14 mouse cellular contexts compared by ENCODE assay signal in the genomic region with DNA sequence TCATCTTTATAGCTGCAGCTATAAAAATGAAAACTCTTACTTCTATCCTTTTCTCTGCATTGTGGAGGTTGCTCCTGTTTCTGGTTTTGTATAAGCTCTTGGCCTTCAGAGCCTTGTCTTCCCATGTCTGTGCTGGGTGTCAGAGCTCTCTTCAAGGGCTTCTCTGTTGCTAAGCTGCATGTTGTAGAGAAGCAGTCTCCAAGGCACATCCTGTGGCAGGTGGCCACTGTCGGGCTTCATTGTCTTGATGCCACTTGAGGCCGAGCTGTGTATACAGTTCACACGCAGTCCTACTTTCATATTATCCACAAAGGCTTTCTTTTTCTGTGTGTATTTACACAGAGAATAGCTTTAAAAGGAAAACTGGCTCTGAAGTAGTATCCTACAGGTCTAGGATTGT.
A peak's percentile ranks its signal among the peaks of the same experiment; 100 is the strongest.
DNase-seq lines count a peak whose midpoint lies in the region; ATAC-seq lines count a peak whose summit lies in the region.
"Had no signal": no experiment of that assay in that cellular context is flagged by ENCODE, and none has a peak within 500 bp of the region (broad histone marks: within the 10 kb centered on the region; RNA-seq: fewer than 3 reads in every experiment).

No protein-coding gene starts in this region.

- H3K4me3 ChIP-seq in heart, embryonic 11.5 days (ENCODE audit: low read depth, low read length): no peak overlapping the region
- H3K4me3 ChIP-seq in heart, embryonic 12.5 days: no peak overlapping the region
- H3K4me3 ChIP-seq in hindbrain, embryonic 11.5 days (ENCODE audit: low read depth, low read length): no peak overlapping the region
- H3K4me3 ChIP-seq in midbrain, embryonic 15.5 days: no peak overlapping the region
- H3K4me3 ChIP-seq: embryonic facial prominence, embryonic 13.5 days had no signal

- peak; percentile 34 to 49 for DNase-seq in cerebellum, adult 18-20 months
- DNase-seq in cerebellum, adult 11-12 months: no peak
- peak; percentile 24 for DNase-seq in hindbrain, embryonic 11.5 days (ENCODE audit: low spot score)
- no peak for DNase-seq in spleen, postnatal 36 days (ENCODE audit: low spot score in 2 of 2)
- no peak for DNase-seq in Muller cell, postnatal 12 days (ENCODE audit: inconsistent ontology term)
- DNase-seq: adrenal gland, adult 2 months; forebrain, postnatal 0 days; gastrocnemius, postnatal 36 days; thymus, postnatal 4 days had no signal

- H3K9ac ChIP-seq in heart, embryonic 11.5 days (ENCODE audit: low read depth, low read length): no peak overlapping the region
- H3K9ac ChIP-seq in heart, embryonic 12.5 days: no peak overlapping the region
- no peak overlapping the region for H3K9ac ChIP-seq in hindbrain, embryonic 11.5 days (ENCODE audit: low read depth, low read length)
- no peak overlapping the region for H3K9ac ChIP-seq in midbrain, embryonic 15.5 days
- H3K9ac ChIP-seq: embryonic facial prominence, embryonic 13.5 days; forebrain, postnatal 0 days had no signal

- WGBS in heart, embryonic 11.5 days (ENCODE audit: insufficient replicate concordance): 72% methylated on average over 3 of the region's 3 CpGs
- 70% methylated on average over 3 of the region's 3 CpGs for WGBS in heart, embryonic 12.5 days
- WGBS in hindbrain, embryonic 11.5 days: 59% methylated on average over 3 of the region's 3 CpGs
- 10% methylated on average over 3 of the region's 3 CpGs for WGBS in midbrain, embryonic 15.5 days

- ATAC-seq in heart, embryonic 11.5 days (replicated peaks; ENCODE audit: insufficient number of reproducible peaks, low FRiP score, low TSS enrichment): no peak
- no peak for ATAC-seq in heart, embryonic 12.5 days (ENCODE audit: insufficient number of reproducible peaks, low FRiP score)
- ATAC-seq in hindbrain, embryonic 11.5 days (ENCODE audit: low FRiP score): no peak
- peak; percentile 51; the same call in 1 of the 2 replicates for ATAC-seq in midbrain, embryonic 15.5 days (replicated peaks)
- ATAC-seq: forebrain, postnatal 0 days had no signal

- peaks cover 27% of the 10 kb centered on the region for H3K4me1 ChIP-seq in heart, embryonic 11.5 days (ENCODE audit: control insufficient read depth, insufficient read depth, low read length)
- H3K4me1 ChIP-seq in heart, embryonic 12.5 days (replicated peaks): peaks cover 48% of the 10 kb centered on the region
- peaks cover 3% of the 10 kb centered on the region; the same call in 1 of the 2 replicates for H3K4me1 ChIP-seq in hindbrain, embryonic 11.5 days (replicated peaks; ENCODE audit: control insufficient read depth, insufficient read depth, low read length)
- H3K4me1 ChIP-seq in midbrain, embryonic 15.5 days: peaks cover 48% of the 10 kb centered on the region

- H3K9me3 ChIP-seq in heart, embryonic 11.5 days (replicated peaks; ENCODE audit: control insufficient read depth, low read length): no peaks in the 10 kb centered on the region
- H3K9me3 ChIP-seq in heart, embryonic 12.5 days (replicated peaks): no peaks in the 10 kb centered on the region
- no peaks in the 10 kb centered on the region for H3K9me3 ChIP-seq in hindbrain, embryonic 11.5 days (ENCODE audit: control insufficient read depth, low read length)
- no peaks in the 10 kb centered on the region for H3K9me3 ChIP-seq in midbrain, embryonic 15.5 days
- H3K9me3 ChIP-seq: embryonic facial prominence, embryonic 13.5 days had no signal

- H3K36me3 ChIP-seq in heart, embryonic 11.5 days (ENCODE audit: control insufficient read depth, insufficient read depth, low read length): peaks cover 16% of the 10 kb centered on the region; the same call in 1 of the 2 replicates
- peaks cover 40% of the 10 kb centered on the region for H3K36me3 ChIP-seq in heart, embryonic 12.5 days
- H3K36me3 ChIP-seq in hindbrain, embryonic 11.5 days (ENCODE audit: control insufficient read depth, insufficient read depth, low read length): no peaks in the 10 kb centered on the region
- no peaks in the 10 kb centered on the region for H3K36me3 ChIP-seq in midbrain, embryonic 15.5 days (replicated peaks)

- no peak overlapping the region for H3K4me2 ChIP-seq in heart, embryonic 11.5 days
- no peak overlapping the region for H3K4me2 ChIP-seq in heart, embryonic 12.5 days
- no peak overlapping the region for H3K4me2 ChIP-seq in hindbrain, embryonic 11.5 days (replicated peaks; ENCODE audit: low read depth, low read length)
- no peak overlapping the region for H3K4me2 ChIP-seq in midbrain, embryonic 15.5 days
- H3K4me2 ChIP-seq: embryonic facial prominence, embryonic 13.5 days had no signal

- no peaks in the 10 kb centered on the region for H3K27me3 ChIP-seq in heart, embryonic 11.5 days (ENCODE audit: control insufficient read depth, insufficient read depth, low read length)
- H3K27me3 ChIP-seq in heart, embryonic 12.5 days (replicated peaks): no peaks in the 10 kb centered on the region
- no peaks in the 10 kb centered on the region for H3K27me3 ChIP-seq in hindbrain, embryonic 11.5 days (ENCODE audit: control insufficient read depth, insufficient read depth, low read length)
- no peaks in the 10 kb centered on the region for H3K27me3 ChIP-seq in midbrain, embryonic 15.5 days (replicated peaks)
- H3K27me3 ChIP-seq: embryonic facial prominence, embryonic 13.5 days had no signal

- H3K27ac ChIP-seq in heart, embryonic 11.5 days (ENCODE audit: low read depth, low read length): 0 out of 2 replicates have a peak overlapping the region, but pooled peaks have one; percentile 6
- no peak overlapping the region for H3K27ac ChIP-seq in heart, embryonic 12.5 days (ENCODE audit: poor library complexity, severe bottlenecking)
- no peak overlapping the region for H3K27ac ChIP-seq in hindbrain, embryonic 11.5 days (ENCODE audit: low read depth, low read length)
- H3K27ac ChIP-seq in midbrain, embryonic 15.5 days: peak overlapping the region; percentile 34
- H3K27ac ChIP-seq: embryonic facial prominence, embryonic 13.5 days; kidney, postnatal 0 days had no signal

Comparison
In these comparisons a context has a peak if more than half of its experiments do, and no peak if none do; other contexts are left out.
1. DNase-seq: peak in cerebellum, adult 18-20 months (2 of 2) and hindbrain, embryonic 11.5 days (single experiment); none in cerebellum, adult 11-12 months (single experiment), spleen, postnatal 36 days (0 of 2) and Muller cell, postnatal 12 days (single experiment).
2. H3K27ac ChIP-seq: peak in heart, embryonic 11.5 days (single experiment) and midbrain, embryonic 15.5 days (single experiment); none in heart, embryonic 12.5 days (single experiment) and hindbrain, embryonic 11.5 days (single experiment).